Mouse (Mus musculus): ENCODE measurements around the gene Ostm1. TPM values are rescaled to one million over a fixed set of nuclear protein-coding genes. Genes with fewer than 3 reads are reported as not detected.
A peak's percentile ranks its signal among the peaks of the same experiment; 100 is the strongest.

Gene Ostm1
- polyA plus RNA-seq, 1 experiment from 2014 or later: 14.1 TPM

DNA sequence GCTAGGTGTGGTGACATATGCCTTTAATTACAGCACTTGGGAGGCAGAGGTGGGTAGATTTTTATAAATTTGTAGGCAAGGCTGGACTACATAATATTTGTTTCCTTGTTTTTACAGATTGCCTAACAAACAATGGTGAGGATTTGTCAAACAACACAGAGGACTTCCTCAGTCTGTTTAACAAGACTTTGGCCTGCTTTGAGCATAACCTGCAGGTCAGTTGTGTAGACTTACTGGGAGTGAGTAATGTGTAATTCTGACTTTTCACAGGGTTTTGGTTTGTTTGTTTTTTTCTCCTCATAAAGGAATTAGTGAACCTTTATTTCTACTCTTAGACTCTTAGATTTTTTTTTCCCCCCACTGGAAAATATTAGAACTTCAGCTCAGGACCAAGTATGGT, 109.2 kb downstream of the Ostm1 start:
- Histone ChIP-seq H3K27me3 (no peaks in the 10 kb centered on the region), H3K9me3 (no peaks in the 10 kb centered on the region), H3K4me1 (peaks cover 14% of the 10 kb centered on the region), H3K4me2 (replicated peaks) (no peak overlapping the region), H3K27ac (no peak overlapping the region), H3K4me3 (no peak overlapping the region), H3K9ac (no peak overlapping the region), H3K36me3 (no peaks in the 10 kb centered on the region)
- no peak for ATAC-seq (ENCODE audit: insufficient number of reproducible peaks, insufficient read depth, low FRiP score, low TSS enrichment)

DNA sequence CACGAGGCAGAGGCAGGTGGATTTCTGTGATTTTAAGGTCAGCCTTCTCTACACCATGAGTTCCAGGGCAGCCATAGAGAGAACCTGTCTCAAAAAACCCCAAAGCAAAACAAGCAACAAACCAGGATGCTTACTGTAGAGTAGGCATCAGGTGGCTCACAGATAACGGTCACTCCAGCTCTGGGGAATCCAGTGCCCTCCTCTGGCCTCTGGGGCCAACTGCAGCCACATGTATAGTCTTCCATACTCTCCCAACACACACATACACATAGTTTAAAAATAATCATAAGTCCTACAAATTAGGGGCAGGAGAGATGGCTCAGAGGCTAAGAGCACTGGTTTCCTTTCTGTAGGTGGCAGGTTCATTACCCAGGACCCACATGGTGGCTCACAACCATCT, 109.9 kb downstream of the Ostm1 start:
- Histone ChIP-seq H3K4me2 (replicated peaks) (no peak overlapping the region), H3K27me3 (no peaks in the 10 kb centered on the region), H3K4me3 (no peak overlapping the region), H3K9ac (no peak overlapping the region), H3K4me1 (peaks cover 14% of the 10 kb centered on the region), H3K36me3 (no peaks in the 10 kb centered on the region), H3K27ac (no peak overlapping the region), H3K9me3 (no peaks in the 10 kb centered on the region)
- 69% methylated on average over 2 of the region's 2 CpGs for WGBS
- no peak for ATAC-seq (ENCODE audit: insufficient number of reproducible peaks, insufficient read depth, low FRiP score, low TSS enrichment)

DNA sequence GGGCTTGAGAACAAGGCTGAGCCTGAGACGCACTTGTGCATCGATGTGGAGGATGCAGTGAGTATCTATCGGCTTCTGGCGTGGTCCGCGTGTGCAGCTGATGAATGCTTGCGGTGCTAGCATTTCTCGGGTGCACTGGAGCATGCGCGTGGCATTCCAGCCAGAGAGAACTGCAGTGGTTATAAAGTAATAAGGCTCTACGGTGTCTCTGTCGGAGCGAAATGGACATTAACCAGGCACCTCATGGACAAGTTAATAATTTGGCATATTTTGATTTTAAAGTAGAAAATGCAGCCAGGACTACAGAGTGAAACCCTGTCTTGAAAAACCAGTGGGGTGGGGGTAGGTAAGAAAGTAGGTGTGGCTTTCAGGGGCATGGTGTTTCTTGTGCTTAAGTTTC, 112.7 kb downstream of the Ostm1 start:
- no peak overlapping the region for H3K4me3 ChIP-seq
- WGBS: 83% methylated on average over 13 of the region's 13 CpGs
- no peak overlapping the region for H3K9ac ChIP-seq
- H3K27ac ChIP-seq: no peak overlapping the region
- peaks cover 9% of the 10 kb centered on the region for H3K4me1 ChIP-seq
- H3K27me3 ChIP-seq: no peaks in the 10 kb centered on the region
- ATAC-seq (ENCODE audit: insufficient number of reproducible peaks, insufficient read depth, low FRiP score, low TSS enrichment): no peak
- no peak overlapping the region for H3K4me2 ChIP-seq (replicated peaks)
- H3K9me3 ChIP-seq: no peaks in the 10 kb centered on the region
- H3K36me3 ChIP-seq: no peaks in the 10 kb centered on the region

DNA sequence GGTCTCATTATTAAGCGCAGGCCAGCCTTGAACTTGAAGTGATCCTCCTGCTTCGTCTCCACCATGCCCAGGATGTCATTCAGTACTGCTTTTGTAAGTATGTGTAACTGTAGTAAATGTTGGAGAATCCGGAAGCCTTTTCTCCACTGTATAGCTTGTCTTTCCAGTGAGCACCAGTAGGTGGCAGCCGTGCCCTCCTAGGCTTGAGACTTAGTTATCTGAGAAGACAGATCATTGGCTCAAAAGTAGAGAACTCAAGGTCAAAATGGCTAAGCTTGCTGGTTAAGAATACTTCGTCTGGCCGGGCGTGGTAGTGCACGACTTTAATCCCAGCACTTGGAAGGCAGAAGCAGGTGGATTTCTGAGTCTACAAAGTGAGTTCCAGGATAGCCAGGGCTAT, 113.4 kb downstream of the Ostm1 start:
- no peak overlapping the region for H3K4me2 ChIP-seq (replicated peaks)
- ATAC-seq (ENCODE audit: insufficient number of reproducible peaks, insufficient read depth, low FRiP score, low TSS enrichment): no peak

DNA sequence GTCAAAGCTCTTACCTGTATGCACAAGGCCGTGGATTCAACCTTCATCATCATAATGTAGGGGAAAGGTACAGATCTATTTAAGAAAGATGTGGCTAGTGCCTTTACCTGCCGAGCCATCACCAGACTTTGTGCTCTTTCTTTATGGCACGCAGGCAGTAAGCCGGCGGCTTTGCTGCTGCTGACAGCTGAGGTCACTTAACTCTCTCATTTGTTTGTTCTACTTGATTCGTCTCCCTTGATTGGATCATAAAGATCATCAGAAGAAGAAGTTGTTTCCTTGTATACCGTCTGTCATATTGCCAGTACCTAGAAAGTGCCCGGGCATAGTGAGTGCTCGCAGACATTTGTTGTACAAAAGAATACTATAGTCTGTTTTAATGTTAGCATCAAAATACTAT, 114.8 kb downstream of the Ostm1 start:
- H3K9me3 ChIP-seq: no peaks in the 10 kb centered on the region
- no peaks in the 10 kb centered on the region for H3K4me1 ChIP-seq
- H3K9ac ChIP-seq: no peak overlapping the region
- no peak overlapping the region for H3K27ac ChIP-seq
- H3K36me3 ChIP-seq: no peaks in the 10 kb centered on the region
- no peak for ATAC-seq (ENCODE audit: insufficient number of reproducible peaks, insufficient read depth, low FRiP score, low TSS enrichment)
- no peak overlapping the region for H3K4me3 ChIP-seq
- H3K27me3 ChIP-seq: no peaks in the 10 kb centered on the region
- WGBS: 87% methylated on average over 9 of the region's 9 CpGs
- no peak overlapping the region for H3K4me2 ChIP-seq (replicated peaks)

More for the DNA sequence above, 113.4 kb downstream of the Ostm1 start:
- Histone ChIP-seq H3K27me3 (no peaks in the 10 kb centered on the region), H3K9ac (no peak overlapping the region), H3K4me3 (no peak overlapping the region), H3K4me1 (peaks cover 5% of the 10 kb centered on the region), H3K27ac (no peak overlapping the region), H3K36me3 (no peaks in the 10 kb centered on the region), H3K9me3 (no peaks in the 10 kb centered on the region)
- 23% methylated on average over 8 of the region's 8 CpGs for WGBS

DNA sequence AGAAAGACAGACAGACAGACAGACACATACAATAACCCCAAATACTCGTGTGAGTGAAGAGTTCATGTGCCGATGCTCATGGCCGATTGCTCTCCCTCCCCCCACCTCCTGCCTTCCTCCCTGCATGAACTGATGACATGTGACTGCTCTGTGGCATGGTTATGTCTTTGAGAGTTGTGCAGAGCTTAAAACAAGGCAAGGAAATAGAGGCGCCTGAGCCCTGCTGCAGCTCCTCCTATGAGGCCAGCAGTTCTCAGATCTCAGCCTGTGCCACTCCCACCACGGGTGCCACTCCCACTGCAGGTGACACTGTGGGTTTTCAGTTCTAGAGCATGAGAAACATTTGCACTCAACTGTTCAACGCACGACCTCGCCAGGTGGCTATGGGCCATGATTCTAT, 115.4 kb downstream of the Ostm1 start:
- 86% methylated on average over 8 of the region's 8 CpGs for WGBS
- Histone ChIP-seq H3K27me3 (no peaks in the 10 kb centered on the region), H3K36me3 (no peaks in the 10 kb centered on the region), H3K27ac (no peak overlapping the region), H3K4me2 (replicated peaks) (no peak overlapping the region), H3K9ac (no peak overlapping the region), H3K4me3 (no peak overlapping the region), H3K9me3 (no peaks in the 10 kb centered on the region), H3K4me1 (no peaks in the 10 kb centered on the region)
- no peak for ATAC-seq (ENCODE audit: insufficient number of reproducible peaks, insufficient read depth, low FRiP score, low TSS enrichment)

DNA sequence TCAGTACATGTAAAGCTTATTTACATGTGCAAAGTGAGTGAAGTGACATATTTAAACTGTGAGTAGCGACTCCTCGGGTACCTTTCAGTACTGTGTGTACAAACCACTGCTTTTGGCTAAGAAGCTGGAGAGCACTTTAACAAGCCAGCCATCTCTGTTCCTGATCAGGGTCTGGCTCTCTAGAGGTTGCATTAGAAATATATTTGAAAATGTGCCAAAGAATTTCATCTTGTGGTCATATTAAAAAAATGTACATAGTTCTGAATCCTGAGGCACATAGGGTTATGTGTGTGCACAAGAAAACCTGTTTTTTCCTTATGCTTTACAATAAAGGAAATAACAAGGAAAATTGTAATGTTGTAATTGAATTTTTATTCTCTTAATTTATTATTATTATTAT, 118.5 kb downstream of the Ostm1 start:
- Histone ChIP-seq H3K36me3 (no peaks in the 10 kb centered on the region), H3K9me3 (0 out of 2 replicates have a peak, but pooled peaks cover 4% of the 10 kb centered on the region), H3K4me3 (no peak overlapping the region), H3K4me2 (replicated peaks) (no peak overlapping the region), H3K27me3 (no peaks in the 10 kb centered on the region), H3K9ac (no peak overlapping the region), H3K27ac (no peak overlapping the region), H3K4me1 (peaks cover 13% of the 10 kb centered on the region; the same call in 1 of the 2 replicates)
- no peak for ATAC-seq (ENCODE audit: insufficient number of reproducible peaks, insufficient read depth, low FRiP score, low TSS enrichment)
- WGBS: 86% methylated on average over 2 of the region's 2 CpGs

DNA sequence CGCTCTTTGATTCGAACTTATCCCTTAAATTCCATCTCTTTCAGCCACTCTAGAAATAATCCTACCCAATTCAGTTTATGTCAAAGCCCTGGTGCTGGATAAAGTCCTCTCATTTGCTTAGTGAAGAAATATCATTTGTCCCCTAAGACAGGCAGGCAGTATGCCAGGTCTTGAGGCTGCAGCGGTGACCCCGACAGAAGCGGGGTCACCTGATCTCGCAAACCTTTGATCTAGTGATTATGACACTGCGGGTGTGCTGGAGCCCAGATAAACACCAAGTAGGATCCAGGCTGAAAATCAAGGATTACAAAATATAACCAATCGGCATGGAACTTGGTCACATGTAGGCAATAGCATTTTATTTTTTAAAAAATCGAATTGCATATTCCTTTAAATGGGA, 131.1 kb downstream of the Ostm1 start:
- Histone ChIP-seq H3K4me1 (peaks cover 14% of the 10 kb centered on the region), H3K36me3 (no peaks in the 10 kb centered on the region), H3K27ac (no peak overlapping the region), H3K9ac (no peak overlapping the region), H3K4me3 (no peak overlapping the region), H3K9me3 (no peaks in the 10 kb centered on the region), H3K4me2 (replicated peaks) (no peak overlapping the region), H3K27me3 (peaks cover 4% of the 10 kb centered on the region; the same call in 1 of the 2 replicates)
- no peak for ATAC-seq (ENCODE audit: insufficient number of reproducible peaks, insufficient read depth, low FRiP score, low TSS enrichment)
- WGBS: 16% methylated on average over 9 of the region's 9 CpGs

DNA sequence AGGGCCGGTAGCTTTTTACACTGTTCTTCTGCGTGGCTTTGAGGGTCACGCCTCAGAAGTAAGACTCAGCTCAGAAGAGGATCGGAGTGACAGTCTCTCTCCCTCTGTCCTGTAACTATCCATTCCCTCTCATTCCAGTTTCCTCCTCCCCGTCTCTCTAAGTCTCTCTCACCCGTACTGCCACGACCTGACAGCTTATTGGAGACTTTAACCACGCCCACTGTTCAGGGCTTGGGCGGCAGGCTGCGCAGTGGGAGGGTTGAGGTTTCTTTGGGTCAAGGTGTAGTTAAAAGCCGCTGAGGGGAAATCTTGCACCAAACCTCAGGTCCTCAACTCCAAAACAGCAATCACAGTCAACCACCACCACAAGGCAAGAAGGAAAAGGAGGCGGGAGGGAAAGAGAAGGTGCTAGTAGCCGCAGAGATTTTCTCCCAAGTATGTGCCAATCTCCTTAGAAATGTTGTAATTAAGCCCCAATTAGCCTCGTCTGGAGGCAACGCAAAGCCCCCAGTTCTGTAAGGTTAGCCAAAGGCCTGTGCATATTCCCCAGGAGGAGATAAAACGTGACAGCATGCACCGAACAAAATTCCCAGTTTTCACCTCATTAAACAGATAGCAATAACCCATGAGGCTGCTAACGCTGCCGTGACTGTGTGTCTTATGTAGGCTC, 131.9 kb downstream of the Ostm1 start:
- ATAC-seq (ENCODE audit: insufficient number of reproducible peaks, insufficient read depth, low FRiP score, low TSS enrichment): no peak
- H3K36me3 ChIP-seq: no peaks in the 10 kb centered on the region
- no peak overlapping the region for H3K27ac ChIP-seq
- H3K4me3 ChIP-seq: no peak overlapping the region
- 21% methylated on average over 19 of the region's 19 CpGs for WGBS
- peak overlapping the region; percentile 37 for H3K4me2 ChIP-seq (replicated peaks)
- H3K4me1 ChIP-seq: peaks cover 14% of the 10 kb centered on the region
- no peak overlapping the region for H3K9ac ChIP-seq
- H3K27me3 ChIP-seq: peaks cover 4% of the 10 kb centered on the region; the same call in 1 of the 2 replicates
- H3K9me3 ChIP-seq: no peaks in the 10 kb centered on the region

DNA sequence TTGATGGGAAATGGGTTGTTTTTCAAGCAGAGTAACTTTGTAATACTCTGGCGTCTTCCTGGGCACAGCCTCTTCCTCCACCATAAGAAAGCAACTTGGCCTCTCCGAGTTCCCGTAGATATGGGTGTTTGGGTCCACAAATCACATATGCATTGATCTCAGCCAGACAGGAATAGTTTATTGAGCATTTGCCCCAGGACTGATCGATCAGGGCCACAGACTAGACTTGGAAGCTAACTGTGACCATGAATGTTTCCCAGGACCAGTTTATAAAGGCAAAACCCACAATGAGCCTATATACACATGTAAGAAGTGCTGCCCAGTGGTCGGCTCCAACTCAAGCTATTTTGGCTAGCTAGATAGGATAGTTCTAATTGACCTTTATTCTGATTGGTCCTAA, 138.5 kb downstream of the Ostm1 start:
- peaks cover 4% of the 10 kb centered on the region; the same call in 1 of the 2 replicates for H3K27me3 ChIP-seq
- whole genome bisulfite sequencing: 89% methylated on average over 5 of the region's 5 CpGs
- H3K9ac ChIP-seq: no peak overlapping the region
- H3K4me1 ChIP-seq: 0 out of 2 replicates have a peak, but pooled peaks cover 4% of the 10 kb centered on the region
- H3K4me2 ChIP-seq (replicated peaks): no peak overlapping the region
- no peaks in the 10 kb centered on the region for H3K9me3 ChIP-seq
- no peaks in the 10 kb centered on the region for H3K36me3 ChIP-seq
- H3K27ac ChIP-seq: no peak overlapping the region
- no peak for ATAC-seq (ENCODE audit: insufficient number of reproducible peaks, insufficient read depth, low FRiP score, low TSS enrichment)
- no peak overlapping the region for H3K4me3 ChIP-seq

DNA sequence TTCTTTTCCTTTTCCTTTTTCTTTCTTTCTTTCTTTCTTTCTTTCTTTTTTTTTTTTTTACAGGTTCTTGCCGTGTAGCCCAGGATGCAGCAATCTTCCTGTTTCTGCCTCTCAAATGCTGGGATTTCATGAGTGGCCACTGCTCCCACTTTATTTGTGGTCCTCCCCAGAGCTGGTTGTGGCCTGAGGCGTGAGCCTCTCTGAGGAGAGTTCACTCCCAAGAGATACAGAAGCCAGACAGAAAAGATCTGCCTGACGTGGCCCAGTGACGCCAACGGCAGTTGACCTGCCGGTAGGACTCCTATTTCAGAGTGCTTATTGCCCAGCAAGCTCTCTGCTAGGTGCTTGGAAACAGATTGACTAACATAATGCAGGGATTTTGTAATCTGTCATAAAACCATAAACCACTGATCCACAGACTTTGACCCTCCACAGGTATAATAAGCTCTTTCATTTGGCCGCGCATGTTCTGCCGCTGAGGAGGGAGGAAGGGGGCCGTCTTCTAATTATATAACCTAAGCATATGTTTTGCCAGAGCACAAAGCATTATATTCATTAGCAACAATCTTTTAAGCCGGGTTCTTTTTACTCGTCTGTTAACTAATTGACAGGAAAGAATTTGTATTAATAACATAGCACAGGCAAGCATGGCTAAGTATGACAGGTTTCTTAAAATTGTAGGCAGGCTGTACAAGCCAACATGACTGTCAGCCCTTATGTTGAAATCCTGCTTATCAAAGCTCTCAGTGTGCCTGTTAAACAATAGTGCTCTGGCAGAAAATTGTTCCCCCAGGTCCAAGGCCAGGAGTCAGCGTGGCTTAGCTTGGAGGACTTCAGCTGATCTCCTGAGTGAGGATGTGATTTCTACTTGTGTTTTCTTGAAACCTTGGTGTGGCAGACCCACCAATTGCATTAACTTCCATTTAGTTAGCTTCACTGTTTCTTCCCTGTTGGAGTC, 139.9 kb downstream of the Ostm1 start:
- Histone ChIP-seq H3K36me3 (no peaks in the 10 kb centered on the region), H3K27me3 (no peaks in the 10 kb centered on the region), H3K4me1 (0 out of 2 replicates have a peak, but pooled peaks cover 4% of the 10 kb centered on the region), H3K27ac (no peak overlapping the region), H3K9me3 (no peaks in the 10 kb centered on the region), H3K9ac (no peak overlapping the region), H3K4me2 (replicated peaks) (no peak overlapping the region), H3K4me3 (no peak overlapping the region)
- ATAC-seq (ENCODE audit: insufficient number of reproducible peaks, insufficient read depth, low FRiP score, low TSS enrichment): no peak
- 54% methylated on average over 13 of the region's 13 CpGs for WGBS

DNA sequence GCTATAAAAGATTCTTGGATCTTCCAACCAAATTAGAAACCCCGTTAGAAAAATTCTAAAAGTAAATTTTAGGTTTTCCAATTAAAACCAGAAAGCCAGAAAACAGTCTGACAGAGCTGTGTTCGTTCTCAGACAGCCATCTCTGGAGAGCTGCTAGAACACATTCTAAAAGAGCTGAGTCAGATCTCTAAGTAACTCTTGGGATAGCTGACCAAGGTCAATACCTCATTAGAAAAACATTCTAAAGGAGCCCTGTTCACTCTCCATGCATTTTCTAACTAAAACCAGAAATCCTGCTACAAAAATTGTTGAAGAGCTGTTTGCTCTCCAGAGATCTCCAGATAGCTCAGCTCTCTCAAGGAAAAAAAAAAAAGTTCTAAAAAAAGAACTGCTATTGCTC, 146.0 kb downstream of the Ostm1 start:
- H3K4me3 ChIP-seq: no peak overlapping the region
- H3K9ac ChIP-seq: no peak overlapping the region
- no peak overlapping the region for H3K4me2 ChIP-seq (replicated peaks)
- H3K27me3 ChIP-seq: no peaks in the 10 kb centered on the region
- no peaks in the 10 kb centered on the region for H3K9me3 ChIP-seq
- no peak for ATAC-seq (ENCODE audit: insufficient number of reproducible peaks, insufficient read depth, low FRiP score, low TSS enrichment)
- H3K36me3 ChIP-seq: no peaks in the 10 kb centered on the region
- H3K27ac ChIP-seq: no peak overlapping the region
- no peaks in the 10 kb centered on the region for H3K4me1 ChIP-seq
- WGBS: 67% methylated on average over 2 of the region's 2 CpGs

All from embryonic facial prominence, embryonic 12.5 days (tissue).